Mouse (Mus musculus) stomach, embryonic 16.5 days (tissue): ENCODE results near the gene Lrig1. TPM values are rescaled to one million over a fixed set of nuclear protein-coding genes. Genes with fewer than 3 reads are reported as not detected.
"Not testable (repeated sequence)": the region's sequence is repeated elsewhere in the genome, so short reads cannot be mapped to it uniquely, and the experiment has no call there.

ENCODE experiments used
- ATAC-seq: fragments of 200-750 bp; cut with Nextera tagmentation; 2 replicates; pipeline ENCODE4 v1.8.0; 2017; ENCODE audit warnings: moderate number of reproducible peaks, moderate TSS enrichment; ENCODE audit not compliant: insufficient read depth, low FRiP score
- H3K27ac ChIP-seq: fragments of 300-500 bp; sonication (generic); 2 replicates; pipeline ENCODE4 v1.5.1; 2014; ENCODE audit warnings: low read length
- H3K27me3 ChIP-seq: fragments of 300-500 bp; sonication (generic); 2 replicates; pipeline ENCODE4 v1.6.1; 2014; ENCODE audit warnings: low read length, control low read depth, mixed read lengths; ENCODE audit not compliant: control insufficient read depth, insufficient read depth
- H3K36me3 ChIP-seq: fragments of 300-500 bp; sonication (generic); 2 replicates; pipeline ENCODE4 v1.6.1; 2014; ENCODE audit warnings: low read length; ENCODE audit not compliant: control insufficient read depth, insufficient read depth
- H3K4me1 ChIP-seq: fragments of 300-500 bp; sonication (generic); 2 replicates; pipeline ENCODE4 v1.6.1; 2014; ENCODE audit warnings: low read length, control low read depth, mixed read lengths; ENCODE audit not compliant: control insufficient read depth, insufficient read depth
- H3K4me2 ChIP-seq: fragments of 300-500 bp; sonication (generic); 2 replicates; pipeline ENCODE4 v1.6.1; 2014; ENCODE audit warnings: low read depth, low read length, mixed read lengths
- H3K4me3 ChIP-seq: fragments of 300-500 bp; sonication (generic); replicated peaks from 2 replicates; pipeline ENCODE4 v1.5.1; 2014; ENCODE audit warnings: mild to moderate bottlenecking, low read length
- H3K9ac ChIP-seq: fragments of 300-500 bp; sonication (generic); 2 replicates; pipeline ENCODE4 v1.6.1; 2014; ENCODE audit warnings: low read length
- H3K9me3 ChIP-seq: fragments of 300-500 bp; sonication (generic); replicated peaks from 2 replicates; pipeline ENCODE4 v1.6.1; 2016; ENCODE audit warnings: low read length, control low read depth; ENCODE audit not compliant: control insufficient read depth
- WGBS: fragments of 180-500 bp; shearing (Covaris S2); extraction: QIAGEN DNeasy Blood & Tissue Kit; methylation state at CpG from one replicate; pipeline ENCODE4 v1.1.7; 2014; 5-methylcytosine and 5-hydroxymethylcytosine counted together
- polyA plus RNA-seq: library from polyadenylated mRNA; unstranded; fragments of >200 nt; fragmentation: Nextera tagmentation; extraction: Ambion mirVana; gene quantifications from 2 replicates; pipeline ENCODE4 v1.2.1, GENCODE M21; 2015

The Lrig1 gene
- polyA plus RNA-seq, 1 experiment from 2014 or later, result 18.3 TPM

DNA sequence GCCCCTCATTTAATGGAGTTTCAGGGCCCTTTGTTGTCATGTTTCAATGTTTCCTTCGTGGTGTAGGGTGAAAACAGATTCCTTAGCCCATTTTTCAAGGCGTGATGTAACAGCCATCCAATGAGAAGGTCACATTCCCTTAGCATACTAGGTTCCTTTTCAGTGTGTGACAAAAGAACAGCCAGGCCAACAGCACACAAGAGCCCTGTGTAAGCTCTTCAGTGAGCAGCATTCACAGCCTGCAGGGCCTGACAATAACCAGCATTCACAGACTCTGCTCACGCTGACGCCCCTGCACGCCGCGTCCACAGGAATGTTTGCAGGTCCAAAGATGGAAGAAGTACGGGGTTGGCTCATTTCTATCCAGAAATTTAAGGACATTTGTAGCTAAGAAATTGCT, 122.0 kb downstream of the Lrig1 start:
- Histone ChIP-seq H3K4me2 (no peak overlapping the region), H3K9ac (no peak overlapping the region), H3K4me3 (no peak overlapping the region), H3K4me1 (no peaks in the 10 kb centered on the region), H3K36me3 (no peaks in the 10 kb centered on the region), H3K27ac (no peak overlapping the region), H3K27me3 (no peaks in the 10 kb centered on the region), H3K9me3 (no peaks in the 10 kb centered on the region)
- ATAC-seq, result no peak
- WGBS, result 77% methylated on average over 8 of the region's 8 CpGs

DNA sequence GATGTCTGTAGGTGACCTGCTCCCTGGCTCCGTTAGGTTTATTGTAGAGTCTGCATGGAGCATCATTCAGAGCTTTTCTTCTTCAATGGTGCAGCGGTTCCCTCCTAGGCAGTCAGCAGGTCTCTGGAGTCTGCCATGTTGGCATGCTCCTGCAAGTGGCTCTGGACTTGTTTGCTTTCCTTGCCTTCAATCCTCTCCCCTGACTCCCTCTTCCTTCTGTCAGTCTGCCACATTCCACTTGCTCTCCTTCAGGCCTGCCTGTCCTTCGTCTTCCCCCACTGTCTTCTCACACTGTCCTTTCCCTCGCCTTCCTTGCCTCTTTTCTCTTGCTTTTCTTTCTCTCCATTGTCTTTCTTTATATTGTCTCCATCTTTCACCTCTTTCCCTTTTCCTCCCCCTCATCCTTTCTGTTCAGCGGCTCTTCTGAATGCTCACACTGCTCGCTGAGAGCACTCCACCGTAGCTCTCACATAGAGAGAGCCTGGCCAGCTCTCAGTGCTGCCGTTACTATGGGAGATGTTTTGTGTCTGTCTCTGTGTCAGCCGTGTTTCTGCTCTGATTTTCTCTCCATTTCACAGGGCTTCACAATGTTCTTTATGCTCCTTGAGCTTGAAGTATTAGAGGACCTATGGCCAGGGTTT, 124.3 kb downstream of the Lrig1 start:
- no peaks in the 10 kb centered on the region for H3K27me3 ChIP-seq
- 56% methylated on average over 9 of the region's 9 CpGs for WGBS
- H3K4me3 ChIP-seq, result no peak overlapping the region
- no peaks in the 10 kb centered on the region for H3K9me3 ChIP-seq
- no peak for ATAC-seq
- no peak overlapping the region for H3K27ac ChIP-seq
- H3K9ac ChIP-seq, result no peak overlapping the region
- no peaks in the 10 kb centered on the region for H3K36me3 ChIP-seq
- H3K4me2 ChIP-seq, result no peak overlapping the region
- H3K4me1 ChIP-seq, result no peaks in the 10 kb centered on the region

- no peak for ATAC-seq
- no peaks in the 10 kb centered on the region for H3K36me3 ChIP-seq
- H3K4me2 ChIP-seq, result no peak overlapping the region
- no peak overlapping the region for H3K9ac ChIP-seq
- no peaks in the 10 kb centered on the region for H3K4me1 ChIP-seq
- H3K4me3 ChIP-seq, result no peak overlapping the region
- H3K27ac ChIP-seq, result no peak overlapping the region
- H3K9me3 ChIP-seq, result no peaks in the 10 kb centered on the region
- H3K27me3 ChIP-seq, result no peaks in the 10 kb centered on the region
- 85% methylated on average over 2 of the region's 2 CpGs for WGBS
Measured at GRCm38 (mm10) chr6:94568040-94568439, 131.9 kb downstream of the Lrig1 start.

GRCm38 (mm10) chr6:94565766-94566165, 134.2 kb downstream of the Lrig1 start:
- Histone ChIP-seq H3K4me3 (no peak overlapping the region), H3K27ac (no peak overlapping the region), H3K4me1 (no peaks in the 10 kb centered on the region), H3K36me3 (no peaks in the 10 kb centered on the region), H3K9ac (no peak overlapping the region), H3K9me3 (no peaks in the 10 kb centered on the region), H3K4me2 (no peak overlapping the region), H3K27me3 (no peaks in the 10 kb centered on the region)
- 94% methylated on average over 2 of the region's 2 CpGs for WGBS
- no peak for ATAC-seq

- Histone ChIP-seq H3K9me3 (no peaks in the 10 kb centered on the region), H3K27ac (no peak overlapping the region), H3K36me3 (no peaks in the 10 kb centered on the region), H3K27me3 (no peaks in the 10 kb centered on the region), H3K4me2 (no peak overlapping the region), H3K9ac (no peak overlapping the region), H3K4me3 (no peak overlapping the region), H3K4me1 (no peaks in the 10 kb centered on the region)
- ATAC-seq, result no peak
- 40% methylated on average over 8 of the region's 8 CpGs for WGBS
Measured at GRCm38 (mm10) chr6:94563203-94563940, 136.6 kb downstream of the Lrig1 start.

- no peaks in the 10 kb centered on the region for H3K4me1 ChIP-seq
- H3K9ac ChIP-seq, result no peak overlapping the region
- no peaks in the 10 kb centered on the region for H3K9me3 ChIP-seq
- H3K27ac ChIP-seq, result no peak overlapping the region
- no peak overlapping the region for H3K4me3 ChIP-seq
- WGBS, result 50% methylated on average over 1 of the region's 1 CpGs
- no peak for ATAC-seq
- H3K36me3 ChIP-seq, result no peaks in the 10 kb centered on the region
- H3K4me2 ChIP-seq, result no peak overlapping the region
- no peaks in the 10 kb centered on the region for H3K27me3 ChIP-seq
Measured at GRCm38 (mm10) chr6:94561346-94561745, 138.6 kb downstream of the Lrig1 start.

- Histone ChIP-seq H3K9ac (no peak overlapping the region), H3K4me2 (no peak overlapping the region), H3K27me3 (no peaks in the 10 kb centered on the region), H3K9me3 (no peaks in the 10 kb centered on the region), H3K27ac (no peak overlapping the region), H3K4me3 (no peak overlapping the region), H3K4me1 (no peaks in the 10 kb centered on the region), H3K36me3 (no peaks in the 10 kb centered on the region)
- 85% methylated on average over 1 of the region's 1 CpGs for WGBS
- ATAC-seq, result no peak
Measured at GRCm38 (mm10) chr6:94560896-94561295, 139.1 kb downstream of the Lrig1 start.

DNA sequence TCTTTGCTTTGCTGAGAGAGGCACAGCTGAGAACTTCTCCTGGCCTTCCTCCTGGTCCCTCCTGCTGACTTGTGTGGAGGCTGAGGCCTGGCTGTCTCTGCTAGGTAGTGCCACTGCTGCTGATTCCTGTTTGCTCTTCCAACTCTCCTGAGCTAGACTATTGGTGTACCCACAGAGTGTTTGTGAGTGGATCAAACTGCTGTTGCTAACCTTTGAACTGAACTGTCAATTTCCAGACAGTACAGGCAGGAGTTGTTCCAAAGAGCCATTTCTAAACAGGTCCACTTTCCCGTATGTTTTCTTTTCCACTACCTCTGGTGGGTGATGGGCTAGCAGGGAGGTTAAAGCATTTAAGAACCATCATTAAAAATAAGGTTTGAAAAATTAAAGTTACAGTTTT, 141.4 kb downstream of the Lrig1 start:
- WGBS, result 74% methylated on average over 1 of the region's 1 CpGs
- H3K9me3 ChIP-seq, H3K9ac ChIP-seq, H3K36me3 ChIP-seq, H3K4me3 ChIP-seq, H3K27ac ChIP-seq, H3K4me1 ChIP-seq, H3K4me2 ChIP-seq, H3K27me3 ChIP-seq, ATAC-seq: not testable (repeated sequence)
